In genomic region chr8:106505328-106505965, GRCm38 (mm10) we compare ENCODE assay signal across 24 mouse cellular contexts. TPM values are rescaled to one million over a fixed set of nuclear protein-coding genes. Genes with fewer than 3 reads are reported as not detected.
DNase-seq lines count a peak whose midpoint lies in the region; ATAC-seq lines count a peak whose summit lies in the region.
"Had no signal": no experiment of that assay in that cellular context is flagged by ENCODE, and none has a peak within 500 bp of the region (broad histone marks: within the 10 kb centered on the region; RNA-seq: fewer than 3 reads in every experiment).

No protein-coding gene starts in this region.

- H3K27ac ChIP-seq in heart, embryonic 15.5 days, result 0 out of 2 replicates have a peak overlapping the region, but pooled peaks have one; percentile 30
- H3K27ac ChIP-seq in intestine, embryonic 15.5 days, result peak overlapping the region; percentile 78
- H3K27ac ChIP-seq: hindbrain, postnatal 0 days; liver, embryonic 13.5 days had no signal

- H3K27me3 ChIP-seq in heart, embryonic 15.5 days, result no peaks in the 10 kb centered on the region
- no peaks in the 10 kb centered on the region for H3K27me3 ChIP-seq in intestine, embryonic 15.5 days (replicated peaks)

- H3K4me3 ChIP-seq in heart, embryonic 15.5 days, result no peak overlapping the region
- H3K4me3 ChIP-seq in intestine, embryonic 15.5 days (replicated peaks), result no peak overlapping the region
- H3K4me3 ChIP-seq: liver, embryonic 13.5 days had no signal

- ATAC-seq in heart, embryonic 15.5 days (replicated peaks; ENCODE audit: insufficient number of reproducible peaks, insufficient read depth, low FRiP score, low read depth), result no peak
- no peak for ATAC-seq in intestine, embryonic 15.5 days
- ATAC-seq in CD4-positive, CD25-positive, alpha-beta regulatory T cell, adult 4 months, result no peak
- ATAC-seq: forebrain, embryonic 16.5 days; hindbrain, postnatal 0 days had no signal

- DNase-seq in heart, adult 8-10 months (ENCODE audit: low spot score), result no peak
- peak; percentile 48 for DNase-seq in testis, postnatal 10 days (ENCODE audit: low spot score)
- DNase-seq in testis, postnatal 14 days (ENCODE audit: low spot score), result no peak
- DNase-seq in thymus, postnatal 36 days, result no peak
- DNase-seq: cerebellum, adult 9-10 months; heart, postnatal 36 days; kidney, adult 9 months; liver, embryonic 13.5 days; midbrain, embryonic 14.5 days; thymus, postnatal 14 days had no signal

- no peaks in the 10 kb centered on the region for H3K36me3 ChIP-seq in heart, embryonic 15.5 days
- no peaks in the 10 kb centered on the region for H3K36me3 ChIP-seq in intestine, embryonic 15.5 days
- H3K36me3 ChIP-seq: liver, embryonic 13.5 days had no signal

- H3K9me3 ChIP-seq in heart, embryonic 15.5 days (replicated peaks), result no peaks in the 10 kb centered on the region
- H3K9me3 ChIP-seq in intestine, embryonic 15.5 days, result no peaks in the 10 kb centered on the region
- H3K9me3 ChIP-seq: liver, embryonic 13.5 days had no signal

- WGBS in heart, embryonic 15.5 days, result 49% methylated on average over 10 of the region's 10 CpGs
- WGBS in intestine, embryonic 15.5 days, result 33% methylated on average over 10 of the region's 10 CpGs

- no peak overlapping the region for H3K9ac ChIP-seq in heart, embryonic 15.5 days
- no peak overlapping the region for H3K9ac ChIP-seq in intestine, embryonic 15.5 days
- H3K9ac ChIP-seq: liver, embryonic 13.5 days had no signal

- H3K4me2 ChIP-seq in heart, embryonic 15.5 days, result no peak overlapping the region
- H3K4me2 ChIP-seq in intestine, embryonic 15.5 days (replicated peaks), result no peak overlapping the region
- H3K4me2 ChIP-seq: liver, embryonic 13.5 days had no signal

- H3K4me1 ChIP-seq in heart, embryonic 15.5 days (replicated peaks), result peaks cover 20% of the 10 kb centered on the region
- peaks cover 28% of the 10 kb centered on the region for H3K4me1 ChIP-seq in intestine, embryonic 15.5 days (replicated peaks)
- H3K4me1 ChIP-seq: liver, embryonic 13.5 days had no signal

RNA-seq across cellular contexts. Expression of gene 6030452D12Rik, which starts 5.1 kb away (rescaled TPM):
- polyA plus RNA-seq in heart, embryonic 15.5 days (2015; fragmentation: Nextera tagmentation; extraction: Ambion mirVana), result not detected in 2 replicates
- total RNA-seq in heart, adult 8-10 months (2022), result not detected
- not detected in 2 replicates for polyA plus RNA-seq in intestine, embryonic 15.5 days (2015; fragmentation: Nextera tagmentation; extraction: Ambion mirVana)
- not detected for polyA plus RNA-seq in CD4-positive, CD25-positive, alpha-beta regulatory T cell, adult 4 months (2017; shearing (Covaris generic))
- total RNA-seq: adrenal gland, postnatal 4 days; ES-E14; granulocyte monocyte progenitor cell, adult 5-6 weeks; heart, postnatal 36 days; hindbrain, postnatal 0 days; layer of hippocampus, postnatal 25 days; left cerebral cortex, postnatal 25 days; megakaryocyte, adult 5-6 weeks had no signal
- polyA plus RNA-seq: forebrain, embryonic 16.5 days; hindbrain, postnatal 0 days; large intestine, adult 2 months; liver, embryonic 13.5 days; lung, embryonic 16.5 days; midbrain, embryonic 14.5 days; small intestine, adult 2 months had no signal

RNA-seq across cellular contexts. Expression of gene Cdh3, which starts 5.2 kb away (rescaled TPM):
- 17.1 and 21.9 TPM in 2 replicates for polyA plus RNA-seq in heart, embryonic 15.5 days (2015; fragmentation: Nextera tagmentation; extraction: Ambion mirVana)
- 1 to 10 TPM in 1 of 4 experiments, under 1 TPM in 3; 0.71 to 1.7 (median 0.87) TPM for total RNA-seq in heart, adult 8-10 months (2022)
- 16.2 and 17.5 TPM in 2 replicates for polyA plus RNA-seq in intestine, embryonic 15.5 days (2015; fragmentation: Nextera tagmentation; extraction: Ambion mirVana)
- not detected for polyA plus RNA-seq in CD4-positive, CD25-positive, alpha-beta regulatory T cell, adult 4 months (2017; shearing (Covaris generic))
- total RNA-seq: granulocyte monocyte progenitor cell, adult 5-6 weeks; megakaryocyte, adult 5-6 weeks had no signal

Comparison
In these comparisons a context has a peak if more than half of its experiments do, and no peak if none do; other contexts are left out.
1. RNA of gene Cdh3, which starts 5.2 kb away (polyA plus RNA-seq): 16.2 to 17.5 TPM in intestine, embryonic 15.5 days and 17.1 to 21.9 TPM in heart, embryonic 15.5 days; not detected in CD4-positive, CD25-positive, alpha-beta regulatory T cell, adult 4 months; every median in the first group is over 10 times any median in the second.